Mouse (Mus musculus) neural tube, embryonic 13.5 days (tissue): ENCODE data around the gene Eif2a. TPM values are rescaled to one million over a fixed set of nuclear protein-coding genes. Genes with fewer than 3 reads are reported as not detected.

ENCODE experiments used
- ATAC-seq: fragments of 200-750 bp; cut with Nextera tagmentation; 2 replicates; pipeline ENCODE4 v1.8.0; 2017; ENCODE audit warnings: low read depth, mild to moderate bottlenecking, moderate TSS enrichment, moderate library complexity
- H3K27ac ChIP-seq: fragments of 300-500 bp; sonication (generic); replicated peaks from 2 replicates; pipeline ENCODE4 v1.5.1; 2015; ENCODE audit warnings: moderate library complexity, mild to moderate bottlenecking, inconsistent platforms
- H3K27me3 ChIP-seq: fragments of 300-500 bp; sonication (generic); 2 replicates; pipeline ENCODE4 v1.6.1; 2015; ENCODE audit warnings: mild to moderate bottlenecking, inconsistent platforms
- H3K36me3 ChIP-seq: fragments of 300-500 bp; sonication (generic); 2 replicates; pipeline ENCODE4 v1.6.1; 2015; ENCODE audit warnings: mild to moderate bottlenecking, inconsistent platforms
- H3K4me1 ChIP-seq: fragments of 300-500 bp; sonication (generic); replicated peaks from 2 replicates; pipeline ENCODE4 v1.6.1; 2015; ENCODE audit warnings: inconsistent platforms
- H3K4me2 ChIP-seq: fragments of 300-500 bp; sonication (generic); 2 replicates; pipeline ENCODE4 v1.6.1; 2015; ENCODE audit warnings: inconsistent platforms, mild to moderate bottlenecking, moderate library complexity
- H3K4me3 ChIP-seq: fragments of 300-500 bp; sonication (generic); 2 replicates; pipeline ENCODE4 v1.5.1; 2015; ENCODE audit warnings: mild to moderate bottlenecking, inconsistent platforms
- H3K9ac ChIP-seq: fragments of 300-500 bp; sonication (generic); 2 replicates; pipeline ENCODE4 v1.6.1; 2015; ENCODE audit warnings: moderate library complexity, mild to moderate bottlenecking, inconsistent platforms
- H3K9me3 ChIP-seq: fragments of 300-500 bp; sonication (generic); 2 replicates; pipeline ENCODE4 v1.6.1; 2016; ENCODE audit warnings: inconsistent platforms
- WGBS: fragments of 180-500 bp; shearing (Covaris S2); methylation state at CpG from one replicate; pipeline ENCODE4 v1.1.7; 2015; 5-methylcytosine and 5-hydroxymethylcytosine counted together
- polyA plus RNA-seq: library from polyadenylated mRNA; unstranded; fragments of >200 nt; fragmentation: Nextera tagmentation; extraction: Ambion mirVana; gene quantifications from 2 replicates; pipeline ENCODE4 v1.2.1, GENCODE M21; 2015

Eif2a gene
- polyA plus RNA-seq, 1 experiment from 2014 or later: 44.1 TPM

- Histone ChIP-seq H3K9me3 (no peaks in the 10 kb centered on the region), H3K4me2 (no peak overlapping the region), H3K27me3 (no peaks in the 10 kb centered on the region), H3K36me3 (no peaks in the 10 kb centered on the region), H3K27ac (no peak overlapping the region), H3K9ac (no peak overlapping the region), H3K4me1 (no peaks in the 10 kb centered on the region), H3K4me3 (no peak overlapping the region)
- ATAC-seq: no peak
Measured at GRCm38 (mm10) chr3:58511581-58511980, 14.0 kb upstream of the Eif2a start.

DNA sequence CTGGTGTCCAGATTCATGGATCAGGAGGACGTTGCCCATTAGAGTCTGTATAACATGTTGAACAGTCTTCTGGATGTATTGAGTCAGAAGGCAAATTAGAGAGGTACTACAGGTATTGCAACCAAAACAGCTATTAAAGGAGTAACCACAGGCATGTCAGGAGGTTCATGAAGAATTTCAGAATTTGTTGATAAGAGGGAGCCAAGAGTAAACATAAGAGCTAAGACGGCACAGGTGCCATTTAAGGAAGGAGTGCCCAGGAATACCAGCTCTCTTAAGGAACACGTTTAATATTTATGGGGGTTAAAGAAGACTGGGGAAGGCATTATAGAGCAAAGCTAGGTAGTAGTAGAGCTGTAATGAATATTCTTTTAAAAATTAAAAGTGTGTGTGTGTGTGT, 12.9 kb upstream of the Eif2a start:
- WGBS: 92% methylated on average over 3 of the region's 3 CpGs
- no peak for ATAC-seq
- Histone ChIP-seq H3K27me3 (no peaks in the 10 kb centered on the region), H3K4me2 (no peak overlapping the region), H3K9ac (no peak overlapping the region), H3K4me1 (no peaks in the 10 kb centered on the region), H3K27ac (no peak overlapping the region), H3K9me3 (no peaks in the 10 kb centered on the region), H3K36me3 (no peaks in the 10 kb centered on the region), H3K4me3 (no peak overlapping the region)

GRCm38 (mm10) chr3:58513483-58513882, 12.1 kb upstream of the Eif2a start:
- no peak overlapping the region for H3K4me3 ChIP-seq
- H3K4me2 ChIP-seq: no peak overlapping the region
- no peak for ATAC-seq
- no peaks in the 10 kb centered on the region for H3K36me3 ChIP-seq
- 89% methylated on average over 4 of the region's 4 CpGs for WGBS
- no peak overlapping the region for H3K27ac ChIP-seq
- no peaks in the 10 kb centered on the region for H3K27me3 ChIP-seq
- no peaks in the 10 kb centered on the region for H3K4me1 ChIP-seq
- H3K9ac ChIP-seq: no peak overlapping the region
- H3K9me3 ChIP-seq: no peaks in the 10 kb centered on the region

- Histone ChIP-seq H3K27ac (no peak overlapping the region), H3K4me1 (no peaks in the 10 kb centered on the region), H3K9ac (no peak overlapping the region), H3K27me3 (no peaks in the 10 kb centered on the region), H3K9me3 (no peaks in the 10 kb centered on the region), H3K36me3 (peaks cover 5% of the 10 kb centered on the region), H3K4me2 (no peak overlapping the region), H3K4me3 (no peak overlapping the region)
- 88% methylated on average over 1 of the region's 1 CpGs for WGBS
- ATAC-seq: no peak
Measured at GRCm38 (mm10) chr3:58515947-58516601, 9.5 kb upstream of the Eif2a start.

- Histone ChIP-seq H3K36me3 (peaks cover 10% of the 10 kb centered on the region), H3K9me3 (no peaks in the 10 kb centered on the region), H3K27me3 (no peaks in the 10 kb centered on the region), H3K4me3 (no peak overlapping the region), H3K4me1 (no peaks in the 10 kb centered on the region), H3K27ac (no peak overlapping the region), H3K9ac (no peak overlapping the region), H3K4me2 (no peak overlapping the region)
- no peak for ATAC-seq
- WGBS: 83% methylated on average over 7 of the region's 7 CpGs
Measured at GRCm38 (mm10) chr3:58516602-58516976, 9.0 kb upstream of the Eif2a start.

DNA sequence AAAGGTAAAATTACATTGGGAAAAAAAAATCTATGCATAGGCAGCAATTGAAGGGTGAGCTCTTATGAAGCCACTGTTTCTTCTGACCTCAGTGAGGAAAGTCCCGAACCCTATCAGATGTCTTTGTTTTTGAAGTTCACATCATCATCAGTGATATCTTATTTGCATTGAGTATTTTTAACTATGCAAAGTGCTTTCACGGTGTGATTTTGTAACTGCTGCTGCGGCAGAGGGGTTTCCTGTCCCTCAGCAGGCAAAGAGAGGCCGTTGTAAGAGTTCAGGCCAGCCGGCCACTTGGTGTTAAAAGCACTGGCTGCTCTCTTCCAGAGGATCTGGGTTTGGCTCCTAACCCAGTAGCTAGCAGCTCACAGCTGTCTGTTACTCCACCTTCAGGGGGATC, 8.4 kb upstream of the Eif2a start:
- ATAC-seq: no peak
- Histone ChIP-seq H3K36me3 (peaks cover 13% of the 10 kb centered on the region), H3K4me1 (0 out of 2 replicates have a peak, but pooled peaks cover under 1% of the 10 kb centered on the region), H3K27ac (no peak overlapping the region), H3K4me2 (no peak overlapping the region), H3K27me3 (no peaks in the 10 kb centered on the region), H3K9ac (no peak overlapping the region), H3K9me3 (no peaks in the 10 kb centered on the region), H3K4me3 (no peak overlapping the region)
- 72% methylated on average over 5 of the region's 5 CpGs for WGBS

GRCm38 (mm10) chr3:58517800-58518199, 7.8 kb upstream of the Eif2a start:
- Histone ChIP-seq H3K27ac (no peak overlapping the region), H3K4me1 (0 out of 2 replicates have a peak, but pooled peaks cover 3% of the 10 kb centered on the region), H3K4me2 (no peak overlapping the region), H3K4me3 (no peak overlapping the region), H3K27me3 (no peaks in the 10 kb centered on the region), H3K36me3 (peaks cover 18% of the 10 kb centered on the region), H3K9ac (no peak overlapping the region), H3K9me3 (no peaks in the 10 kb centered on the region)
- no peak for ATAC-seq
- WGBS: 87% methylated on average over 5 of the region's 5 CpGs

DNA sequence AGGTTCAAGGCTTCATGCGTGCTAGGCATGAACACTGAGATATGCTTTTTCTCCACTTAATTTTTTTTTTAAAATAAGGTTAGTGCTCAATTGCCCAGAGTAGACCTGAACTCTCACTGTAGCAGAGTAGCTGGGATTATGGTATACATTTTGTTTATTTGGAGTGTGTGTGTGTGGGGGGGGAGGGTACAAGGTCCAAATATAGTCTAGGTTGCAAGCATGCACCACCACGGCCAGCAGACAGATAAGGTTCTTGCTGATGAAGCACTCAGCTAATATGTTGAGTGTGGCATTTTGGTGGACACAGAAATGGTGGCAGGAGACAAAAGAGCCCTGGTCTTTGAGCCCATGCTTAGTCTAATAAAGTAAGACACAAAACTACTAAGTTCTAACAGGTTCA, 6.7 kb upstream of the Eif2a start:
- Histone ChIP-seq H3K36me3 (peaks cover 21% of the 10 kb centered on the region), H3K27me3 (no peaks in the 10 kb centered on the region), H3K9ac (no peak overlapping the region), H3K9me3 (no peaks in the 10 kb centered on the region), H3K27ac (no peak overlapping the region), H3K4me1 (peaks cover 8% of the 10 kb centered on the region), H3K4me2 (no peak overlapping the region), H3K4me3 (no peak overlapping the region)
- WGBS: 94% methylated on average over 2 of the region's 2 CpGs
- ATAC-seq: no peak

GRCm38 (mm10) chr3:58519536-58519935, 6.1 kb upstream of the Eif2a start:
- H3K4me2 ChIP-seq: no peak overlapping the region
- peaks cover 14% of the 10 kb centered on the region for H3K4me1 ChIP-seq
- H3K27me3 ChIP-seq: no peaks in the 10 kb centered on the region
- H3K4me3 ChIP-seq: no peak overlapping the region
- no peak for ATAC-seq
- no peaks in the 10 kb centered on the region for H3K9me3 ChIP-seq
- H3K27ac ChIP-seq: no peak overlapping the region
- no peak overlapping the region for H3K9ac ChIP-seq
- 81% methylated on average over 3 of the region's 3 CpGs for WGBS
- peaks cover 21% of the 10 kb centered on the region for H3K36me3 ChIP-seq

- Histone ChIP-seq H3K4me3 (no peak overlapping the region), H3K9me3 (no peaks in the 10 kb centered on the region), H3K4me1 (peaks cover 18% of the 10 kb centered on the region), H3K9ac (no peak overlapping the region), H3K27ac (no peak overlapping the region), H3K27me3 (no peaks in the 10 kb centered on the region), H3K4me2 (no peak overlapping the region), H3K36me3 (peaks cover 21% of the 10 kb centered on the region)
- ATAC-seq: no peak
- 88% methylated on average over 6 of the region's 6 CpGs for WGBS
Measured at GRCm38 (mm10) chr3:58520286-58520685, 5.3 kb upstream of the Eif2a start.

GRCm38 (mm10) chr3:58521361-58521760, 4.3 kb upstream of the Eif2a start:
- no peak for ATAC-seq
- WGBS: 87% methylated on average over 2 of the region's 2 CpGs
- Histone ChIP-seq H3K4me2 (no peak overlapping the region), H3K27ac (no peak overlapping the region), H3K36me3 (peaks cover 21% of the 10 kb centered on the region), H3K4me3 (no peak overlapping the region), H3K27me3 (no peaks in the 10 kb centered on the region), H3K9me3 (no peaks in the 10 kb centered on the region), H3K9ac (no peak overlapping the region), H3K4me1 (peaks cover 19% of the 10 kb centered on the region)

DNA sequence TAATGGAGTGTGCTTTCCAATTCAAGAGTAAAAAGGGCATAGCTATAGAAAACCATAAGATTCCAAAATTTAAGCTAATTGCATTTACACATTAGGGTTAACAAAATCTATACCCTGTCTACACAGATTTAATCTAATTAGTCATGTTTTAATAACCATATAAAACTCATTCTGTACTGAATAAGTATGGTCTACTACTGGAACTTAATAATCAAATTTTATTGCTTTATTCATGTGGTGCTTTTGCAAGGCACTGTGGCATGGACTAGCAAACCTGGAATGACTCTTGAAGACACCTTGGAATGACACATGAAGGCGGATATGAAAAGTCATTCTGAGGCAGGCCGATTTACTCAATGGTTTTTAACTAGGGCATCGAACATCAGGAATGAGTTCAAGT, 2.2 kb upstream of the Eif2a start:
- no peaks in the 10 kb centered on the region for H3K27me3 ChIP-seq
- no peak for ATAC-seq
- WGBS: 93% methylated on average over 3 of the region's 3 CpGs

GRCm38 (mm10) chr3:58524246-58524645, 1.4 kb upstream of the Eif2a start:
- H3K36me3 ChIP-seq: peaks cover 21% of the 10 kb centered on the region
- H3K4me1 ChIP-seq: peaks cover 30% of the 10 kb centered on the region
- no peak overlapping the region for H3K27ac ChIP-seq
- 74% methylated on average over 4 of the region's 4 CpGs for WGBS
- H3K27me3 ChIP-seq: no peaks in the 10 kb centered on the region
- H3K4me3 ChIP-seq: peak overlapping the region; percentile 96
- no peaks in the 10 kb centered on the region for H3K9me3 ChIP-seq
- no peak for ATAC-seq
- H3K9ac ChIP-seq: peak overlapping the region; percentile 92
- H3K4me2 ChIP-seq: peak overlapping the region; percentile 85

More for the DNA sequence above, 2.2 kb upstream of the Eif2a start:
- Histone ChIP-seq H3K4me3 (no peak overlapping the region), H3K27ac (no peak overlapping the region), H3K9ac (no peak overlapping the region), H3K9me3 (no peaks in the 10 kb centered on the region), H3K4me1 (peaks cover 30% of the 10 kb centered on the region), H3K4me2 (no peak overlapping the region), H3K36me3 (peaks cover 21% of the 10 kb centered on the region)
